Mouse (Mus musculus): ENCODE results near the gene Arhgap32.
"Not testable (repeated sequence)": the region's sequence is repeated elsewhere in the genome, so short reads cannot be mapped to it uniquely, and the experiment has no call there.

Arhgap32 gene

DNA sequence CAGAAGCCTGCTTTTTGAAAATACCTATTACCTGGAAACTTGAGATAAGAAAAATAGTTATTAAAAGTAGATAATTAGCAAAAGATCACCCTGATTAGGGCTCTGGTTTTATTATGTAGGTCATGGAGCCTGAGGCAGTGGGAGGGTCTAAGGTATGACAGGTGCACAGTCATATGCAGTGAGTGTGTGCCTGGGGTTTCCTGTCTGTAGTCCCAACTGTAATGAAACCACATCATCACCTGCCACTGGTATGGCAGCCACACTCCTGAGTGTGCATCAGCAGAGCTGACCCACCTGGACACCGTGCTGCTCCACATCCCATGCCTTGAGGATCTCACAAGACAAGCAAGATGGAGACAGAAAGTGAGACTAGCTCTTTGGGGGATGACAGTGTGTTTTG is at the start of gene Arhgap32:
TSS of gene Arhgap32 (plus strand) at position 351 of the 400 bp plus-strand sequence.
- DNase-seq, result no peak

DNA sequence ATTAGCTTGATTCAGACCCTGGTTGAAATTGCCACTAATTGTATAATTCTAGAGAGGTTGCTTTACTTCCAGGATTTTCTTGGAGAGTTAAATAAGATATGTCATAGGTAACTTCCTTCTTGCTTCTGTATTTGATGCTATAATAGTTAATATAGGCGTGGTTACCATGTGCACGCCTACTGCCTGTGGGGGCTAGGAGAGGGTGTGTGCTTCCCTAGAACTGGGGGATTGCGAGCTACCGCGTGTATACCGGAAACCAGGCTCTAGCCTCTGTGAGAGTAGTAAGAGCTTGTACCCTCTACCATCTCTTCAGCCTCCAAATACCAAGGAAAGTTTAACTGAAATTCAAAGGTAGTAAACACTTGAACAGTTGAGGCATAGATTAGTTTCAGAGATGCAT is 43.2 kb upstream of the Arhgap32 start:
- no peak for DNase-seq

- no peak for DNase-seq
Measured at GRCm38 (mm10) chr9:32088106-32088776, 27.7 kb upstream of the Arhgap32 start.

- DNase-seq, result no peak
Measured at GRCm38 (mm10) chr9:32088882-32089281, 27.1 kb upstream of the Arhgap32 start.

GRCm38 (mm10) chr9:32093456-32093855 is 22.5 kb upstream of the Arhgap32 start:
- DNase-seq, result no peak

DNA sequence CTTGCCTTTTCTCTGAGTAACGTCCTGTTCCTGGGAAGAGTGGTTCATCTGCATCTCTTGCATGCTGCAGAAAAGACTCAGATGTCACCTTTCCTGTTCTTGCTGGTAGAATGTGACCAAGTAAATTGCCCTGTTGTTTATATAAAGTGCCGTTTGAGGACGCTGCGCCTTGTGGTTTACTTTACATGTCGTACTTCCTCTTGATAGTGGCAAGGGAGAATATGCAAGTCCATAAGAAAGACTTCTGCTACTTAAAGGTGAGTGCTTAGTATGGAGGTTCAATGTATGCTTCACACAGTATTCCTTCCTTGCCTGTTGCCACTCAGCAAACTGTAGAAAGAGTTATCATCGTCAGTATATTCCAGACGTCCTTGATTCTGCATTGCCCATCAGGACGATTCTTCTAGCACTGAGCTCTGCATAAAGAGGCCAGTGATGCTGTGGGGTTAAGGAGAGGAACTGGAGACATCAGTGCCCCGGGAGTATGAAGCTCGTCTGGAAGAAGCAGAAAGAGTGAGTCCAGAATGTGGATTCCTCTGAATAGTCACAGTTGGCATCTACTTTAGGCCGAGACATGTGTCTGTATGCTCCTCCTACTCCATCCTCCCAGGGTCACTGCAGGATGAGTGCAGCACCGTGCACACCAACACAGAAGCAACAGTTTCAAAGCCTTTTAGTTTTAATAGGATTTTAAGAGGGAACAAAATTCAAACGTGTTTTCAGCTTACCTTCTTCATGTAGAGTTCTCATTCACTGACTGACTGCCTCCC is 21.4 kb upstream of the Arhgap32 start:
- DNase-seq, result no peak

DNA sequence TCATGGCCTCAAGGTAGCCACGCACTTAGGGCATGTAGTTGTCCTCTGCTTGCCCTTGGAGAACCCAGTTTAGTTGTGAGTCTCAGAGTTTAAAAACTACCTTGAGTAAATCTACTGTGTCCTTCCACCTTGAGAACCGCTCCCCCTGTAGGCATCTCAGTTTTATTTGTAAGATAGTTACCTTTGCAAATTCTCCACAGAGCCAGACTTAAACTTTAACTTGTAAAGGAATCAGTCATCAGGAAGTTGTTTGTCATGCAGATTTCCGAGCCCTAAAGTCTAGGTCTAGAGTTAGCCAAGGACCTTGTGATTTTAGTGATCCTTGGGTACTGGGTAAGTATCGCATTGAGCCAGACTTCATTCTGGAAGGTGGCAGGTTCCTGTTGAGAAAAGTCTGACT is 20.4 kb upstream of the Arhgap32 start:
- DNase-seq, result no peak

GRCm38 (mm10) chr9:32096541-32096940 is 19.4 kb upstream of the Arhgap32 start:
- DNase-seq, result no peak

DNA sequence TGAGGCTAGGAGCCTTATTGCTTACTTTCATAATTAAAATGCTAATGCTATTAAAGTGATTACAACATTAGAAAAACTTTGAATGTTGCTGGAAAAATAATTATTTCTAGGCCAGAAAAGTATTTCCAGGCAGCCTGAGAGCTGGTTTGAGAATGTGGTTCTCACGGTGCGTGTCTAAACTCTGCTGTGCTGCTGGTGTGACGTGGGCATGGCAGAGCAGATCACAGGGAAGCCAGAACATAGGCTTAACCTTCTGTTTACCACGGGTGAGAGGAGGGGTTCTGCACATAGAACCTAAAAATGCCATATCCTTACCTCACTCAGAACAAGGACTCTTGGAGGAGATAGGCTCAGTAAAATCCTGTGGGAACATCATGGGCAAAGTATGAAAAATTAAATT is 18.8 kb upstream of the Arhgap32 start:
- DNase-seq, result no peak

DNA sequence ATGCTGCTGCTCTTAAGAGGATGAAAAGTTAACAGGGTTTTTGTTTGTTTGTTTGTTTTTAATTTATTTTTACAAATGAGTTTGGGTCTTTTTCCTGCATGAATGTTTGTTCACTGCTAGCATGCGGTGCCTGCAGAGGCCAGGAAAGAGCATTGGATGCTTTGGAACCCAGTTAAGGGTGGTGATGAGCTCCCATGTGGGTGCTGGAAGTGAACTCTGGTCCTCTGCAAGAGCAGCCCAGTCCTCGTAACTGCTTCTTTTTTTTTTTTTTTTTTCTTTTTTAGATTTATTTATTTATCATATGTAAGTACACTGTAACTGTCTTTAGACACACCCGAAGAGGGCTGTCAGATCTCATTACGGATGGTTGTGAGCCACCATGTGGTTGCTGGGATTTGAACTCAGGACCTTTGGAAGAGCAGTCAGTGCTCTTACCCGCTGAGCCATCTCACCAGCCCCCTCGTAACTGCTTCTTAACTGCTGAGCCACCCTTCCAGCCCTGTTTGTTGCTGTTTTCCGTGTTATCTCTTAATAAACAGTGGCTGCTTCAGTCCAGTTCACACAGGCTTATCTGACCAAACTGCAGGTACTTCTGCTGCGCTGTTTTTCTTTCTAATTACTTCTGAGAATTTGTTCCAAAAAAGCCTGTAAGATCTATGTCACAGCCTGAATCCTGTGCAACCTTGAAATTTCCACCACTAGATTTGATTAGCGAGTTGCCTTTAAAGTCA is 17.3 kb upstream of the Arhgap32 start:
- DNase-seq, result no peak

DNA sequence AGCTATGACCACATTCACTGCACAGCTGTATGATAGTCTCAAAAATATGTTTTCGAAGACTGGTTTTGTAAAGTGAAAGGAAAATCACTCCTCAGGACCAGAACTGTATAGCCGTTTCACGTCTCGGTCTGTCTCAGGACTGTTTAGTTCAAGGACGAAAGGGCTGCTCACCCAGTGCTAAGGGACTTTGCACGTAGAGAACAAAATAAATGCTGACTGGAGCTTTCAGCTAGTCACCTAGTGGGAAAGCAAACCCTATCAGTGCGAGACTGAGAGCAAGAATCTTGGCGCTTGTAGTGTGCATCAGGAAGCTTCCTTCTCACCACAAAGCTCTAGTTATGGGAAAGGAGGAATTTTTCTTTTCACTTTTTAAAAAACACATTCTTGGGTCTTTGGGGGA is 15.4 kb upstream of the Arhgap32 start:
- DNase-seq, result no peak

DNA sequence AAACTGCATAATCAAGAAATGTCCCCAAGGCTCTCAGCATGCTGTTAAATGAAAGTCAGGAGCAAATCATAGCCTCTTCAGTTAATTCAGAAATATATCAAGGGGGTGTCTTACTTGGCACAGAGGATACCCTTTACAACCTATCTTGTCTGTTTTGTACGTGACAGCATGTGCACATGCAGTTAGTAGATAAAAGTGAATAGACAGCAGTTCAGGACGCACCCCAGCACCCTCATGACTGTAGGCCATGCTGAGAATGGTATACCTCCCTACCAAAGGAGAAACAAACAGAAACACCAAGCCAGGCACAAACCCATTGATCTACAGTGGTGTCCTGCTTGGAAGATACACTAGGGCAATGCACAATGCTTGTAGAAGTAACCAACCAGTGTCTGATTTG is 14.4 kb upstream of the Arhgap32 start:
- DNase-seq, result no peak

- no peak for DNase-seq
Measured at GRCm38 (mm10) chr9:32104670-32105069, 11.3 kb upstream of the Arhgap32 start.

GRCm38 (mm10) chr9:32110376-32110775 is 5.6 kb upstream of the Arhgap32 start:
- no peak for DNase-seq

GRCm38 (mm10) chr9:32116272-32116671 is 336 bp downstream of the Arhgap32 start:
- no peak for DNase-seq

DNA sequence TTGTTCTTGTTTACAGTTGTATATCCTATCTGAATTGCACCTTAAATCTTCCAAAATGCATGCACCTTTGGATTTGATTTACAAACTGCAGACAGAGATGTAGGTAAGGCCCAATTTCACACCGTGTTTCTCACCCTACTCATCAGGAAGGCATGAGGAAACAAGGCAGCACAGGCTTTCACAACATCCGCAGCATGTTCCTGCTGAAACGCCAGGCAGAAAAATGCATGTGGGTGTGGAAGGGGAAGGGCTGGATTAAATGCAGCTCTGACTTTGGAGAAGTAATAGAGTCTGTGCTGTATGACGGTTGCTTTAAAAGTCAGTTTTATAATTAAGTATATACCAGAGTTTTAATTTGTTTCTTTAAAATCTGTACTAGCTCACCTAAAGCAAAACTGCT is 1.9 kb downstream of the Arhgap32 start:
- no peak for DNase-seq

- no peak for DNase-seq
Measured at GRCm38 (mm10) chr9:32118433-32118832, 2.5 kb downstream of the Arhgap32 start.

- DNase-seq, result no peak
Measured at GRCm38 (mm10) chr9:32119586-32119985, 3.6 kb downstream of the Arhgap32 start.

DNA sequence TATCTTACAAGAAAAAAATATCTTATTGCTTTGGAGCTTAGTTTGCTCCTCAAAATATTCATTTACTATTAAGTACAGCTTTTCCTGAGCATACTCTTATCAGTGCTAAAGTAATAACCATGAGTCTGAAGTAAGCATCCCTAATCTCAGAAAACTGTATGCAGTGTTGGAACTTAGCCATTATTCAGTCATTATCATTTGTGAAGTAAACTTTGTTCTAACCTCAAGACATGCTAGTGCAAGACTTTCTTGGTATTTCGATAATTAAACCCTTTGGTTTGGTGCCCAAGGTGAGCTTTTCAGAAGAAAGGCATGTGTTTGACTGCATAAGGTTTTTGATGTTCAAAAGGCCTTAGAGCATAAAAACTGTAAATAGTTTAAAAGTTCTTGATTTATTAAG is 4.2 kb downstream of the Arhgap32 start:
- DNase-seq, result no peak

GRCm38 (mm10) chr9:32121271-32121670 is 5.3 kb downstream of the Arhgap32 start:
- DNase-seq, result not testable (repeated sequence)

- no peak for DNase-seq
Measured at GRCm38 (mm10) chr9:32136195-32136594, 20.3 kb downstream of the Arhgap32 start.

GRCm38 (mm10) chr9:32136680-32137295 is 20.9 kb downstream of the Arhgap32 start:
- DNase-seq, result no peak

- no peak for DNase-seq
Measured at GRCm38 (mm10) chr9:32137697-32138426, 21.9 kb downstream of the Arhgap32 start.

All from cerebellum, adult 8-10 months (tissue).